Mouse (Mus musculus): Measurements from ENCODE around the gene Angel2.

DNA sequence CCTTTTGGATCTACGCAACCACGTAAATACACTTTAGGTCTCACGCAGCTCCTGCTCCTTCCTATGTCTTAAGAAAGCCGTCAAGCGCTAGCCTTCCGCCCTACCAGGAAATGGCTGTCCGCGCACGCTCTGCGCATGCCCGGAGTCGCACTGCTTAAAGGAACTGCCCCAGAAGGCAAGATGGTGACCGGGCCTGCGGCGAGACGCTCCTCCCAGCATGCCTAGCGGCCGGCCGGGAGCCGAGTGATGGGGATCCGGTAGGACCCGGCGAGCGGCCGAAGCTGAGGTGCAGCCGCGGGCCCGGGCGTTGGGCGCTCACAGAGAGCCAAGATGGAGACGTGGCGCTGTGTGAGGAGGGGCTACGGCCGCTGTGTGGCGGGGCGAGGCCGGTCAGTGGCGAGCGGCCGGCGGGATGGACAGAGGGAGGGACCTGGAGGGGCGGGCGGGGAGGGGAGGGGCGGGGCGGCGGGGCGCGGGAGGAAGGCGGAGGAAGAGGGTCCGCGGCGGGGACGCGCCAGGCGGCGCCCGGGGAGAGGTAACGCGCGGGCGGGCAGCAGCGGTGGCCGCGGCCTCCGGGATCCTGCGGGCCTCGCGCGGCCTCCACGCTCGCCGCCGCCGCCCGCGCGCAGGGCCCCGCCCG, 3.6 kb downstream of the Angel2 start:
- TF ChIP-seq GATA1 (IDR thresholded peaks at IDR 0.05; ENCODE audit: borderline replicate concordance, low read length) (no peak), FLI1 (IDR thresholded peaks at IDR 0.05; ENCODE audit: low read length) (no peak)
